Mouse (Mus musculus) embryonic stem cell, embryonic (primary cell): ENCODE measurements around the gene Tox3.

Experiments used
- CTCF ChIA-PET, 4 experiments: fragments of 300-600 bp in 2 of 4; fragments of 350-600 bp in 2 of 4; sonication (Branson Sonifier 250); formaldehyde crosslinking; loops; one replicate each; lab custom pipeline; 2022; ENCODE audit warnings: inconsistent platforms in 2 of 4; lab: Charles Lee
- POLR2A ChIA-PET, 4 experiments: fragments of 300-600 bp in 2 of 4; fragments of 350-600 bp in 2 of 4; sonication (Branson Sonifier 250); formaldehyde crosslinking; loops; one replicate each; lab custom pipeline; 2022; ENCODE audit warnings: antibody characterized with exemption in 4 of 4, inconsistent platforms in 1 of 4; lab: Charles Lee

The Tox3 gene

GRCm38 (mm10) chr8:90346138-90346879 is 1.8 kb downstream of the Tox3 start:
- POLR2A ChIA-PET, result no interaction called here

GRCm38 (mm10) chr8:90330377-90331285 is 17.5 kb downstream of the Tox3 start:
- ChIA-PET CTCF (no interaction called here), POLR2A (no interaction called here)

More at GRCm38 (mm10) chr8:90346138-90346879, 1.8 kb downstream of the Tox3 start:
- CTCF ChIA-PET, result no interaction called here

GRCm38 (mm10) chr8:90323824-90324223 is 24.3 kb downstream of the Tox3 start:
- POLR2A ChIA-PET, result interaction anchor here in 1 of 4 experiments (0.6 kb wide), 1 partner anchor 1372 kb away, joined by 4 read pairs; no protein-coding TSS in a partner anchor
- CTCF ChIA-PET, result no interaction called here

- ChIA-PET CTCF (no interaction called here), POLR2A (no interaction called here)
These were observed 25.3 kb downstream of the Tox3 start for GRCm38 (mm10) chr8:90322701-90323439.

GRCm38 (mm10) chr8:90321255-90321654 is 26.9 kb downstream of the Tox3 start:
- POLR2A ChIA-PET, result no interaction called here
- CTCF ChIA-PET, result no interaction called here

- POLR2A ChIA-PET, result interaction anchor here in 1 of 4 experiments (0.5 kb wide), 1 partner anchor 129 kb away, joined by 9 read pairs; no protein-coding TSS in a partner anchor
These were observed 33.8 kb downstream of the Tox3 start for GRCm38 (mm10) chr8:90314312-90314711.

GRCm38 (mm10) chr8:90302951-90303350 is 45.2 kb downstream of the Tox3 start:
- ChIA-PET CTCF (no interaction called here), POLR2A (interaction anchor here in 1 of 4 experiments (0.5 kb wide), 1 partner anchor 68 kb away, joined by 3 read pairs; no protein-coding TSS in a partner anchor)

More at GRCm38 (mm10) chr8:90314312-90314711, 33.8 kb downstream of the Tox3 start:
- CTCF ChIA-PET, result no interaction called here

- ChIA-PET POLR2A (interaction anchor here in 2 of 4 experiments (0.5 to 0.7 kb wide), 3 partner anchors 30 to 202 kb away, joined by 3 to 4 read pairs (median 3); no protein-coding TSS in a partner anchor), CTCF (no interaction called here)
These were observed 45.9 kb downstream of the Tox3 start for GRCm38 (mm10) chr8:90302252-90302651.

- ChIA-PET CTCF (no interaction called here), POLR2A (interaction anchor here in 2 of 4 experiments (0.6 to 0.7 kb wide), 2 partner anchors 189 to 202 kb away, joined by 3 to 7 read pairs; no protein-coding TSS in a partner anchor)
These were observed 46.6 kb downstream of the Tox3 start for GRCm38 (mm10) chr8:90301543-90301942.

- POLR2A ChIA-PET, result no interaction called here
These were observed 47.2 kb downstream of the Tox3 start for GRCm38 (mm10) chr8:90300973-90301372.

GRCm38 (mm10) chr8:90294061-90294460 is 54.1 kb downstream of the Tox3 start:
- POLR2A ChIA-PET, result no interaction called here
- CTCF ChIA-PET, result no interaction called here

More at GRCm38 (mm10) chr8:90300973-90301372, 47.2 kb downstream of the Tox3 start:
- CTCF ChIA-PET, result interaction anchor here in 1 of 4 experiments (0.6 kb wide), 1 partner anchor 301 kb away, joined by 5 read pairs; no protein-coding TSS in a partner anchor

GRCm38 (mm10) chr8:90290811-90291210 is 57.3 kb downstream of the Tox3 start:
- ChIA-PET POLR2A (no interaction called here), CTCF (no interaction called here)

GRCm38 (mm10) chr8:90276722-90277121 is 71.4 kb downstream of the Tox3 start:
- POLR2A ChIA-PET, result interaction anchor here in 1 of 4 experiments (0.6 kb wide), 2 partner anchors 9 kb away, joined by 3 to 4 read pairs; no protein-coding TSS in a partner anchor
- CTCF ChIA-PET, result no interaction called here

- POLR2A ChIA-PET, result no interaction called here
- CTCF ChIA-PET, result no interaction called here
These were observed 75.0 kb downstream of the Tox3 start for GRCm38 (mm10) chr8:90273182-90273581.

GRCm38 (mm10) chr8:90271920-90272319 is 76.2 kb downstream of the Tox3 start:
- ChIA-PET CTCF (no interaction called here), POLR2A (no interaction called here)

- POLR2A ChIA-PET, result interaction anchor here in 1 of 4 experiments (0.6 kb wide), 1 partner anchor 9 kb away, joined by 3 read pairs; no protein-coding TSS in a partner anchor
- CTCF ChIA-PET, result no interaction called here
These were observed 80.4 kb downstream of the Tox3 start for GRCm38 (mm10) chr8:90267698-90268256.

GRCm38 (mm10) chr8:90266986-90267385 is 81.2 kb downstream of the Tox3 start:
- CTCF ChIA-PET, result no interaction called here
- POLR2A ChIA-PET, result interaction anchor here in 1 of 4 experiments (0.6 kb wide), 1 partner anchor 9 kb away, joined by 3 read pairs; no protein-coding TSS in a partner anchor

- ChIA-PET POLR2A (no interaction called here), CTCF (no interaction called here)
These were observed 81.9 kb downstream of the Tox3 start for GRCm38 (mm10) chr8:90266239-90266638.
